Mouse (Mus musculus) ES-Bruce4 (cell line): ENCODE results near the gene Serpinb11.

ENCODE experiments used
- CTCF ChIP-seq: IDR thresholded peaks from one replicate; pipeline ENCODE4 v1.8.1; 2011; ENCODE audit warnings: low read depth, low read length
- POLR2A ChIP-seq: IDR thresholded peaks from one replicate; pipeline ENCODE4 v1.8.1; 2011; ENCODE audit warnings: low read length; ENCODE audit not compliant: insufficient read depth

DNA sequence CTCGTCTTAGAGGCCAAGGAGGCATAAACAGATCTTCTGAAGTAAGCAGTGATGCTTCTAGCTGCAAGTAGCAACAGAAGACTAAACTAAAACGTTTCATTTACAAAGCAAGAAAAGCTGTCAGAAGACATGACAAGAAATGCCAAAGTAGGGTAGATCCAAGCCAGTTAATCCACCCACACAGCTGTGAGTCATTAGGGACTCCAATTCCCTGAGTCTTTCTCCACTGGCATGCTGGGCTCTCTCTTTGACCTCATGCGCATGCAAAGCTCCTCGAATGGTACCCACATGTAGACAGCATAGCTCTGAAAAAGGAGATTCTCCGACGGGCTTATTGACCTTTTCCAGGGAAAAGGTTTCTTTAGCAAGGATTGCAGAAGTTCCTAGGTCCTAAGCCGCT, 5.0 kb downstream of the Serpinb11 start:
- TF ChIP-seq POLR2A, result no peak
- TF ChIP-seq CTCF, result no peak
